Comparison of ENCODE assay signal across 12 mouse cellular contexts in genomic region chr17:44418676-44419404, GRCm38 (mm10).
A peak's percentile ranks its signal among the peaks of the same experiment; 100 is the strongest.
DNase-seq lines count a peak whose midpoint lies in the region; ATAC-seq lines count a peak whose summit lies in the region.
"Had no signal": no experiment of that assay in that cellular context is flagged by ENCODE, and none has a peak within 500 bp of the region (broad histone marks: within the 10 kb centered on the region; RNA-seq: fewer than 3 reads in every experiment).

No protein-coding gene starts in this region.

- H3K27me3 ChIP-seq in embryonic facial prominence, embryonic 14.5 days (replicated peaks; ENCODE audit: control insufficient read depth, insufficient read depth, low read length): no peaks in the 10 kb centered on the region
- no peaks in the 10 kb centered on the region for H3K27me3 ChIP-seq in limb, embryonic 10.5 days (ENCODE audit: low read depth, poor library complexity, severe bottlenecking)
- H3K27me3 ChIP-seq: hindbrain, embryonic 15.5 days; lung, embryonic 15.5 days had no signal

- H3K27ac ChIP-seq in embryonic facial prominence, embryonic 14.5 days (replicated peaks; ENCODE audit: low read depth, low read length): no peak overlapping the region; the same call in 1 of the 2 replicates
- no peak overlapping the region for H3K27ac ChIP-seq in limb, embryonic 10.5 days
- H3K27ac ChIP-seq: forebrain, embryonic 10.5 days; hindbrain, embryonic 15.5 days; lung, embryonic 15.5 days had no signal

- H3K4me1 ChIP-seq in embryonic facial prominence, embryonic 14.5 days (ENCODE audit: control insufficient read depth, insufficient read depth, low read length): peaks cover 36% of the 10 kb centered on the region
- peaks cover 11% of the 10 kb centered on the region; the same call in 1 of the 2 replicates for H3K4me1 ChIP-seq in limb, embryonic 10.5 days
- H3K4me1 ChIP-seq: forebrain, embryonic 10.5 days; hindbrain, embryonic 15.5 days; lung, embryonic 15.5 days had no signal

- peak; percentile 9 to 23 for DNase-seq in kidney, postnatal 36 days
- DNase-seq in kidney, adult 18-20 months: no peak
- peak; percentile 49 for DNase-seq in NIH3T3 (ENCODE audit: low read depth)
- DNase-seq in embryonic facial prominence, embryonic 14.5 days (ENCODE audit: low spot score): peak; percentile 79
- no peak for DNase-seq in right cerebral cortex, postnatal 10 days (ENCODE audit: low spot score in 2 of 2)
- no peak for DNase-seq in limb, embryonic 10.5 days (ENCODE audit: low spot score)
- DNase-seq: gastrocnemius, postnatal 36 days; thymus, postnatal 25 days had no signal

- 54% methylated on average over 11 of the region's 11 CpGs for WGBS in embryonic facial prominence, embryonic 14.5 days
- 88% methylated on average over 11 of the region's 11 CpGs for WGBS in limb, embryonic 10.5 days

- H3K4me2 ChIP-seq in embryonic facial prominence, embryonic 14.5 days (ENCODE audit: low read depth, low read length): no peak overlapping the region
- H3K4me2 ChIP-seq: hindbrain, embryonic 15.5 days; lung, embryonic 15.5 days had no signal

- peaks cover 11% of the 10 kb centered on the region for H3K9me3 ChIP-seq in embryonic facial prominence, embryonic 14.5 days (ENCODE audit: control insufficient read depth, low read length)
- H3K9me3 ChIP-seq in limb, embryonic 10.5 days (replicated peaks): no peaks in the 10 kb centered on the region; the same call in 1 of the 2 replicates
- H3K9me3 ChIP-seq: lung, embryonic 15.5 days had no signal

- ATAC-seq in embryonic facial prominence, embryonic 14.5 days (ENCODE audit: low read depth): no peak
- peak; percentile 44 for ATAC-seq in megakaryocyte progenitor cell, adult 5-6 weeks (replicated peaks; ENCODE audit: poor library complexity)

- no peaks in the 10 kb centered on the region for H3K36me3 ChIP-seq in embryonic facial prominence, embryonic 14.5 days (ENCODE audit: control insufficient read depth, insufficient read depth, low read length)
- no peaks in the 10 kb centered on the region for H3K36me3 ChIP-seq in limb, embryonic 10.5 days
- H3K36me3 ChIP-seq: forebrain, embryonic 10.5 days; hindbrain, embryonic 15.5 days; lung, embryonic 15.5 days had no signal

- H3K4me3 ChIP-seq in embryonic facial prominence, embryonic 14.5 days (ENCODE audit: low read depth, low read length): no peak overlapping the region
- H3K4me3 ChIP-seq in limb, embryonic 10.5 days: no peak overlapping the region
- H3K4me3 ChIP-seq: forebrain, embryonic 10.5 days; hindbrain, embryonic 15.5 days; lung, embryonic 15.5 days had no signal

- no peak overlapping the region for H3K9ac ChIP-seq in embryonic facial prominence, embryonic 14.5 days (ENCODE audit: low read depth, low read length)
- H3K9ac ChIP-seq: hindbrain, embryonic 15.5 days; lung, embryonic 15.5 days had no signal

Comparison
In these comparisons a context has a peak if more than half of its experiments do, and no peak if none do; other contexts are left out.
1. DNase-seq: peak in kidney, postnatal 36 days (2 of 2), NIH3T3 (single experiment) and embryonic facial prominence, embryonic 14.5 days (single experiment); none in kidney, adult 18-20 months (single experiment), right cerebral cortex, postnatal 10 days (0 of 2) and limb, embryonic 10.5 days (single experiment).